Mouse (Mus musculus): ENCODE measurements around the gene Gm10642. TPM values are rescaled to one million over a fixed set of nuclear protein-coding genes. Genes with fewer than 3 reads are reported as not detected.

Gene Gm10642
- 0.36 and 0.54 TPM in 2 replicates for polyA plus RNA-seq (2016; fragmentation: Nextera tagmentation; extraction: Ambion mirVana)

- H3K27me3 ChIP-seq (replicated peaks), result no peaks in the 10 kb centered on the region
- ATAC-seq (ENCODE audit: insufficient number of reproducible peaks, low FRiP score), result peak; percentile 68
- H3K9ac ChIP-seq, result peak within 1 kb of the TSS; percentile 96
- H3K9me3 ChIP-seq (replicated peaks), result no peaks in the 10 kb centered on the region
- no peaks in the 10 kb centered on the region for H3K36me3 ChIP-seq
- peak within 1 kb of the TSS; percentile 93 for H3K4me2 ChIP-seq
- peaks cover 12% of the 10 kb centered on the region for H3K4me1 ChIP-seq (replicated peaks)
- WGBS, result under 1% methylated on average over 63 of the region's 72 CpGs
- peak within 1 kb of the TSS; percentile 91 for H3K4me3 ChIP-seq
- H3K27ac ChIP-seq (ENCODE audit: poor library complexity, severe bottlenecking), result peak within 1 kb of the TSS; percentile 95
Measured at GRCm38 (mm10) chr9:70656130-70657007, at the start of gene Gm10642. TSS of gene Gm10642 (plus strand) at chr9:70656251.

GRCm38 (mm10) chr9:70611026-70611673 lies 44.9 kb upstream of the Gm10642 start:
- no peaks in the 10 kb centered on the region for H3K9me3 ChIP-seq (replicated peaks)
- no peak overlapping the region for H3K4me3 ChIP-seq
- no peak overlapping the region for H3K27ac ChIP-seq (ENCODE audit: poor library complexity, severe bottlenecking)
- H3K4me2 ChIP-seq, result no peak overlapping the region
- peaks cover 37% of the 10 kb centered on the region for H3K36me3 ChIP-seq
- no peak for ATAC-seq (ENCODE audit: insufficient number of reproducible peaks, low FRiP score)
- no peaks in the 10 kb centered on the region for H3K27me3 ChIP-seq (replicated peaks)
- 0 out of 2 replicates have a peak, but pooled peaks cover 8% of the 10 kb centered on the region for H3K4me1 ChIP-seq (replicated peaks)
- 57% methylated on average over 3 of the region's 3 CpGs for WGBS
- no peak overlapping the region for H3K9ac ChIP-seq

GRCm38 (mm10) chr9:70629711-70630110 lies 26.3 kb upstream of the Gm10642 start:
- H3K4me3 ChIP-seq, result no peak overlapping the region
- peaks cover 3% of the 10 kb centered on the region; the same call in 1 of the 2 replicates for H3K4me1 ChIP-seq (replicated peaks)
- H3K36me3 ChIP-seq, result peaks cover 4% of the 10 kb centered on the region; the same call in 1 of the 2 replicates
- H3K27me3 ChIP-seq (replicated peaks), result no peaks in the 10 kb centered on the region
- no peak overlapping the region for H3K27ac ChIP-seq (ENCODE audit: poor library complexity, severe bottlenecking)
- WGBS, result 81% methylated on average over 2 of the region's 2 CpGs
- H3K9ac ChIP-seq, result no peak overlapping the region
- H3K9me3 ChIP-seq (replicated peaks), result no peaks in the 10 kb centered on the region
- no peak overlapping the region for H3K4me2 ChIP-seq
- ATAC-seq (ENCODE audit: insufficient number of reproducible peaks, low FRiP score), result no peak

- no peaks in the 10 kb centered on the region for H3K27me3 ChIP-seq (replicated peaks)
- H3K4me3 ChIP-seq, result no peak overlapping the region
- peaks cover 3% of the 10 kb centered on the region; the same call in 1 of the 2 replicates for H3K4me1 ChIP-seq (replicated peaks)
- H3K27ac ChIP-seq (ENCODE audit: poor library complexity, severe bottlenecking), result no peak overlapping the region
- no peak overlapping the region for H3K9ac ChIP-seq
- H3K4me2 ChIP-seq, result no peak overlapping the region
- H3K9me3 ChIP-seq (replicated peaks), result no peaks in the 10 kb centered on the region
- ATAC-seq (ENCODE audit: insufficient number of reproducible peaks, low FRiP score), result no peak
- H3K36me3 ChIP-seq, result no peaks in the 10 kb centered on the region
- WGBS, result 20% methylated on average over 5 of the region's 5 CpGs
Measured at GRCm38 (mm10) chr9:70631665-70632064, 24.4 kb upstream of the Gm10642 start.

GRCm38 (mm10) chr9:70636748-70637147 lies 19.3 kb upstream of the Gm10642 start:
- H3K4me1 ChIP-seq (replicated peaks), result peaks cover under 1% of the 10 kb centered on the region; the same call in 1 of the 2 replicates
- H3K27me3 ChIP-seq (replicated peaks), result no peaks in the 10 kb centered on the region
- no peak for ATAC-seq (ENCODE audit: insufficient number of reproducible peaks, low FRiP score)
- H3K27ac ChIP-seq (ENCODE audit: poor library complexity, severe bottlenecking), result no peak overlapping the region
- 79% methylated on average over 2 of the region's 2 CpGs for WGBS
- no peak overlapping the region for H3K4me2 ChIP-seq
- no peak overlapping the region for H3K4me3 ChIP-seq
- no peaks in the 10 kb centered on the region for H3K9me3 ChIP-seq (replicated peaks)
- H3K36me3 ChIP-seq, result peaks cover 10% of the 10 kb centered on the region; the same call in 1 of the 2 replicates
- H3K9ac ChIP-seq, result no peak overlapping the region

GRCm38 (mm10) chr9:70650260-70650659 lies 5.8 kb upstream of the Gm10642 start:
- Histone ChIP-seq H3K36me3 (peaks cover 3% of the 10 kb centered on the region; the same call in 1 of the 2 replicates), H3K27me3 (replicated peaks) (no peaks in the 10 kb centered on the region), H3K27ac (ENCODE audit: poor library complexity, severe bottlenecking) (no peak overlapping the region), H3K4me1 (replicated peaks) (peaks cover 12% of the 10 kb centered on the region), H3K4me2 (no peak overlapping the region), H3K4me3 (no peak overlapping the region), H3K9me3 (replicated peaks) (no peaks in the 10 kb centered on the region), H3K9ac (no peak overlapping the region)
- 74% methylated on average over 2 of the region's 2 CpGs for WGBS
- no peak for ATAC-seq (ENCODE audit: insufficient number of reproducible peaks, low FRiP score)

- WGBS, result 91% methylated on average over 1 of the region's 1 CpGs
- H3K36me3 ChIP-seq, result peaks cover 3% of the 10 kb centered on the region; the same call in 1 of the 2 replicates
- H3K27ac ChIP-seq (ENCODE audit: poor library complexity, severe bottlenecking), result no peak overlapping the region
- H3K27me3 ChIP-seq (replicated peaks), result no peaks in the 10 kb centered on the region
- no peak overlapping the region for H3K4me3 ChIP-seq
- peaks cover 12% of the 10 kb centered on the region for H3K4me1 ChIP-seq (replicated peaks)
- no peak overlapping the region for H3K4me2 ChIP-seq
- no peaks in the 10 kb centered on the region for H3K9me3 ChIP-seq (replicated peaks)
- no peak for ATAC-seq (ENCODE audit: insufficient number of reproducible peaks, low FRiP score)
- H3K9ac ChIP-seq, result no peak overlapping the region
Measured at GRCm38 (mm10) chr9:70650994-70651393, 5.1 kb upstream of the Gm10642 start.

- Histone ChIP-seq H3K9me3 (replicated peaks) (no peaks in the 10 kb centered on the region), H3K4me2 (no peak overlapping the region), H3K4me3 (no peak overlapping the region), H3K9ac (no peak overlapping the region), H3K27me3 (replicated peaks) (no peaks in the 10 kb centered on the region), H3K27ac (ENCODE audit: poor library complexity, severe bottlenecking) (no peak overlapping the region), H3K4me1 (replicated peaks) (peaks cover 12% of the 10 kb centered on the region), H3K36me3 (peaks cover 3% of the 10 kb centered on the region; the same call in 1 of the 2 replicates)
- ATAC-seq (ENCODE audit: insufficient number of reproducible peaks, low FRiP score), result no peak
- WGBS, result 66% methylated on average over 2 of the region's 2 CpGs
Measured at GRCm38 (mm10) chr9:70652221-70652620, 3.8 kb upstream of the Gm10642 start.

- WGBS, result 79% methylated on average over 2 of the region's 2 CpGs
- Histone ChIP-seq H3K9me3 (replicated peaks) (no peaks in the 10 kb centered on the region), H3K36me3 (peaks cover 3% of the 10 kb centered on the region; the same call in 1 of the 2 replicates), H3K4me1 (replicated peaks) (peaks cover 12% of the 10 kb centered on the region), H3K27ac (ENCODE audit: poor library complexity, severe bottlenecking) (no peak overlapping the region), H3K4me2 (no peak overlapping the region), H3K4me3 (peak overlapping the region; percentile 19; the same call in 1 of the 2 replicates), H3K9ac (no peak overlapping the region), H3K27me3 (replicated peaks) (no peaks in the 10 kb centered on the region)
- ATAC-seq (ENCODE audit: insufficient number of reproducible peaks, low FRiP score), result no peak
Measured at GRCm38 (mm10) chr9:70653875-70654274, 2.2 kb upstream of the Gm10642 start.

- no peak overlapping the region for H3K9ac ChIP-seq
- 73% methylated on average over 4 of the region's 4 CpGs for WGBS
- no peaks in the 10 kb centered on the region for H3K9me3 ChIP-seq (replicated peaks)
- ATAC-seq (ENCODE audit: insufficient number of reproducible peaks, low FRiP score), result no peak
- H3K36me3 ChIP-seq, result peaks cover 3% of the 10 kb centered on the region; the same call in 1 of the 2 replicates
- peak overlapping the region; percentile 44 for H3K4me2 ChIP-seq
- peak overlapping the region; percentile 19; the same call in 1 of the 2 replicates for H3K4me3 ChIP-seq
- H3K4me1 ChIP-seq (replicated peaks), result peaks cover 12% of the 10 kb centered on the region
- H3K27me3 ChIP-seq (replicated peaks), result no peaks in the 10 kb centered on the region
- H3K27ac ChIP-seq (ENCODE audit: poor library complexity, severe bottlenecking), result no peak overlapping the region
Measured at GRCm38 (mm10) chr9:70654496-70654895, 1.6 kb upstream of the Gm10642 start.

- no peak overlapping the region for H3K9ac ChIP-seq
- no peak; the same call in 1 of the 2 replicates for ATAC-seq (ENCODE audit: insufficient number of reproducible peaks, low FRiP score)
- H3K27me3 ChIP-seq (replicated peaks), result no peaks in the 10 kb centered on the region
- WGBS, result 39% methylated on average over 2 of the region's 2 CpGs
- no peak overlapping the region for H3K27ac ChIP-seq (ENCODE audit: poor library complexity, severe bottlenecking)
- H3K4me2 ChIP-seq, result peak overlapping the region; percentile 93
- H3K9me3 ChIP-seq (replicated peaks), result no peaks in the 10 kb centered on the region
- H3K36me3 ChIP-seq, result no peaks in the 10 kb centered on the region
- H3K4me1 ChIP-seq (replicated peaks), result peaks cover 12% of the 10 kb centered on the region
- H3K4me3 ChIP-seq, result peak overlapping the region; percentile 91
Measured at GRCm38 (mm10) chr9:70655764-70656129, 304 bp upstream of the Gm10642 start.

Data from heart, embryonic 12.5 days (tissue).